Mouse (Mus musculus) yolk sac, embryonic 10.5 days (tissue): ENCODE results near the gene Bmf.

Experiments used
- DNase-seq: peaks from one replicate; pipeline ENCODE4 v3.0.0-alpha.2; 2017; ENCODE audit warnings: low spot score

Gene Bmf

GRCm38 (mm10) chr2:118545242-118546103 is 4.0 kb downstream of the Bmf start:
- peak; percentile 85 for DNase-seq

DNA sequence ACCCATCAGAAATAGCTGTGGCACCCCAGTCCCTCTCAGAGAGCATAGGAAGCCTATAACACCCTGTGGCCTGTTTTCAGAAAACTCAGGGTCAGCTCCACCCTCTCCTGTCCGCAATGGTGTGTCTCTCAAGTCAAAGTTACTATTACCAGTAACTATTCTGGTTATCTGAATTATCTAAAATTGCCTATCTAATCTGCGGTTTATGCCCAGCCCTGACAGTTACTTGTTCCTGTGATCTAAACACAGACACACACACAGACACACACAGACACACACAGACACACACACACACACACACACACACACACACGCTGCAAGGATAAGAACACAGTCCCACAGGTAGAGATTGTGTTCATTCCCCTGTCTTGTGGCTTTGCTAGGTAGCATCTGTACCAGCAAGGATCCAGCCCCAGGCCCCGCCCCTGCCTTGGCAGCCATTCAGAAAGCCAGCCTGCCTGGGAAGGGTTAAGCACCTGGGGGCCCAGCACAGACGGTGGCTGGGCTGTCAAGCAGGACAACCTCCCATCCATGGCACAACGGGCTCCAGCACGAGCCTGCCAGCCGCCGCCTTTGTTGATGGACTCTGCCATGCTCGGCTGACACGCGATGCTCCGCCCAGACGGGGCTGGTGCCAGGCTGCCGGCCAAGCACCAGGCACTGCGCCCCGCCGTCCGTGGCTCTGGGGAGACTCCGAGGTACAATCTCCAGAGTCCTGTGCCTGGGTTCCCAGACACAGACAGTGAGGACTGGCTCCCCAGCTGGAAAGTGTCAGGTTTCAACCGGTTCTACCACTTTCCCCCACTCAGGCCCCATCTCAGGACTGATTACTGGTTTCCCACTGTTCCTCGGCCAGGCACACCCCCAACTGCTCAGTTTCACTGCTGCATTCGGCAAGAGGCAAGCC is 5.3 kb downstream of the Bmf start:
- peak; percentile 79 for DNase-seq

DNA sequence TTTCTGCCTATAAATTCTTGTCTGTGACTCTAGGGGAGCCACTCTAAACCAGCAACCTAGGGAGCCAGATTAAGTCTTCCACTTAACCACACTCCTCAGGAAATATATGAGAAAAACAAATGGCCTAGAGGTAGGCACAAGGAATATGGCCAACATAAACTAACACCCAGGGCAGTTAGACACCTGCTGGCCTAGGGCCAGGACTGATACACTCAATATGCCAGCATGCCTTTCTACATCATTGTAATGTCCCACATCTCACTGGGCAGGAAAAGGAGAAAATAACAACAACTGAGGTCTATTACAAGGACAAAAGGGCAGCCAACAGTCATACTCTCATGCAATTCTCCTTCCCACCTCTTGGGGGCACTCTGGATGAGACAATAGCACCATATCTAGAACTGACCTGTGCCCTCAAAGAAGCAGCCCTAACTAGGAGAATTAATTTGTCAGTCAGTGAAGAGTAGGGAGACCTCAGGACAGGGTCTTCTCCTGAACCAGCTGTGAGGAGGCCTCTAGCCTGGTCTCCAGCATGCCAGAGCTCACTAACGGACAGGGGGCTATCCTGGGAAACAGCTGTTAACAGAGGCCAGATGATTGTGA is 6.4 kb downstream of the Bmf start:
- no peak for DNase-seq

GRCm38 (mm10) chr2:118541716-118542115 is 7.8 kb downstream of the Bmf start:
- DNase-seq = no peak

DNA sequence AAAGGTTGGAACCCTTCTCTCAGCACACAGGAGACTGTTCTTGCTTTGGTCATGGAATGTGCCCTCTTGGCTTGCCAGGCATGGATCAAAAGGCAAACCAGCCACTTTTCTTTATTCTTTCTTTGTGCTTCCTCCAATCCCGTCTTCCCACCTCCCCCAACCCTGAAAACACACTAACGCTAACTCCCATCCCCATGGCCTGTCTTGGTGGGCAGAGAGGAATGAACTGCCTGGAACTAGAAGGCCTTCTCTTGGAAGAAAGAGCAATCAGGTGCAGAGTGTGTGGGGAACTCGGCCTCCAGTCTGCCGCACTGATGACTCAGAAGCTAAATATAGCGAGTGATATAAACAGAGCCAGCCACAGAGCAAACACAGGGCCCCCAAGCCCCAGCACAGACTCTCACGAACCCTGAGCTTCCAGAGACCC is 8.8 kb downstream of the Bmf start:
- DNase-seq = peak; percentile 88

- DNase-seq = no peak
Observed at GRCm38 (mm10) chr2:118539881-118540516, 9.5 kb downstream of the Bmf start.

- DNase-seq = no peak
Observed at GRCm38 (mm10) chr2:118539040-118539439, 10.4 kb downstream of the Bmf start.

GRCm38 (mm10) chr2:118537226-118537625 is 12.3 kb downstream of the Bmf start:
- no peak for DNase-seq

DNA sequence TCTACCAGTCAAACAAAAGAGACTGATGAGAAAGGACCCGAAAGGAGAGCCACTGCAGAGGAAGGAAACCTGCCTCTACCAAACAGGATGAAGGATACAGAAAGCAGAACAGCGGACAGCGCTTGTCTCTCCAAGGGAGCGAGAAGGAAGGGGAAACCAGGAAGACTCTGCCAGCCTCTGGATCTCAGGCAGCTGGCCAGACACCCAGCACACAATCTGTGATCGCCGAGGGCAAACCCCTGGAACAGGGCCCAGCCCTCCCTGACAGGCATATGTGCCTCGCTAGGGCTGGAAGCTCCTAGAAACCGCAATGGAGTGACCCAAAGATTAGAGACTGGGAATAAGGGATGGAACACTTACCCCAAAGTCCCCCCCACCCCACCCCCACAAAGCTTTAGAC is 12.9 kb downstream of the Bmf start:
- DNase-seq = no peak

DNA sequence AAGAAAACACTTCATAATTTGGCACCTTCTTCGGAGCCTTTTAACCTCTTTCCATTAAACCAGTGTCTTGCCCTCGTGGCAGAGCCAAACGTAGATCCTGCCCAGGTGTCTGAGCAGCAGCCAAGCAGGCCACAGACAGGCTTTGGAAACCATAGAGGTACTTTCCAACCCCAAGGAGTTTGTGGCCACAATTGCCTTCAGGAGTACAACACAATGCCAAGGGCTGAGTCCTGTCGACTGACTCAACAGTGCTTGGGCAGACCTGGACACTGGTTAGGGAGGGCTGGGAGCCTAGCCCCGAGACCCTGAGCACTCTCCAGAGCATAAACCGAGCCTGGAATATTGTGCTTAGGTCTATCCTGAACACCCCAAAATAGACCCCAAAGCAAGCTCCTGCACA is 13.4 kb downstream of the Bmf start:
- no peak for DNase-seq

DNA sequence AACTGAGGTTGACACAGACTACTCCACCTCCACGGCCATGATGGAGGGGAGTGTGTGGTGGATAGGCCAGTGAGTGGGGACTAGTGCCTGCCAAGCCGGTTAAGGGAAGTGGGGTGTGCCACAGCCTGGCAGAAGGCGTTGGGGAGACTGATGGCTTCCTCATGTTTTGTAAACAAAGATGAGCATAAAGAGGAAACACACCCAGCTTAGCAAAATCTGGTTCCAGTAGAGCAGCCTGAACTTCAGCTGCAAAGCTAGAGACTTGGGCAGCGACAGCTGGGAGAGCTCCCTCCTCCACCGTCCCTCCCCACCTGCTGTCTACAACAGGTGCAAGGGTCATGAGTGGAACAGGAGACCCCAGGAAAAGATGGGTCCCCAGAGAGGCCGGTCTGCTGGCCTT is 15.5 kb downstream of the Bmf start:
- DNase-seq = no peak

DNA sequence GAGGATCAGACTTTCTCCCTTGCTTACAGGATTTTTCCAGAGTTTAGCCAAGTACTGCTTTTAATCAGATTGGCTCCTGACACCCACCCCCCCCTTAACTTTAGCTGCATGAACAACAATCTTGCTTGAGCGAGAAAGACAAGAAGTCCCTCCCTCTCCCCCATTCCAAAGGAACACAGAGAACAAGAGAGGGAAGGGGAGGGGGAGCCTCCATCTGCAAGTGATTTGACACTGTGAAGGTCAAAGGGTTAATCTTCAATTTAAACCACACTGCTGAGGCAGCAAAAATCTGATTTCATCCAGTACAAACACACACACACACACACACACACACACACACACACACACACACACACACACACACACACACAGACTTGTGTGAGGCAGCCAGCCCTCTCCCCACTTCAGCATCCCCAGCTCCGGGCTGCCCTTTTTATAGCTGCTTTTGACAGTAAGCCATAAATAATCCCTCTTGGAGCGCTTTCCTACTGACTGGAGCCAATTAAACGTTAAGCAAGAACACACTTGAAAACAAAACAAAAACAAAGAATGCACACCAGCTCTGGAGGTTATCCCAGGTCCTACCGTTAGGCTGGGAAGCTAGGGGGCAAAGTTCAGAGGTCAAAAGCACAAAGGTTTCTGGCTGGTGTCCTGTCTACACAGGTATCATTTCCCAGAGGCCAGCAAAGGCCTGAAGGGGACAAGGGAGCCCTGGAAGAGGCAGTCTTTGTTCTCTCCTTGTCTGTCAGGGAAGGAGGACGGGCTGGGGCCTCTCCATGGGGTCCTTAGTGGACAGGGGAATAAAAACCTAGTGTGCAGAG is 16.4 kb downstream of the Bmf start:
- DNase-seq = peak; percentile 81

DNA sequence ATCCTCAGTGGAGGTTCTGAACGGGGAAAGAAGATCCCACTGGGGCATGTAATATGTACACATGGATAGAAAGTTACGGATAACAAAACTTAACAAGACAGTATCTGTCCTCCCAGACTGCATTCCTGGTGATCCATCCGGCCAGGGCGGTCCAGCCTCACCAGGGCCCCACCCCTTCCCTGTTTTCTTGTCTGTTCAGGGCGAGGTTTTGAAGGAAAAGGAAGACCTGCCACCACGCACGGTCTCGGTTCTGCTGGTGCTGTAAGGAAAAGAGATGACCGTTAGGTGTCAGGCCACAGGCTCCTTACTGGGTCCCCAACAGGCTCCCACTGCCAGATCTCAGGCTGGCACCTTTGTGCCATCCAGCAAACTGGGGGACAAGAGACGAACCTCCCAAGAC is 17.1 kb downstream of the Bmf start:
- no peak for DNase-seq

DNA sequence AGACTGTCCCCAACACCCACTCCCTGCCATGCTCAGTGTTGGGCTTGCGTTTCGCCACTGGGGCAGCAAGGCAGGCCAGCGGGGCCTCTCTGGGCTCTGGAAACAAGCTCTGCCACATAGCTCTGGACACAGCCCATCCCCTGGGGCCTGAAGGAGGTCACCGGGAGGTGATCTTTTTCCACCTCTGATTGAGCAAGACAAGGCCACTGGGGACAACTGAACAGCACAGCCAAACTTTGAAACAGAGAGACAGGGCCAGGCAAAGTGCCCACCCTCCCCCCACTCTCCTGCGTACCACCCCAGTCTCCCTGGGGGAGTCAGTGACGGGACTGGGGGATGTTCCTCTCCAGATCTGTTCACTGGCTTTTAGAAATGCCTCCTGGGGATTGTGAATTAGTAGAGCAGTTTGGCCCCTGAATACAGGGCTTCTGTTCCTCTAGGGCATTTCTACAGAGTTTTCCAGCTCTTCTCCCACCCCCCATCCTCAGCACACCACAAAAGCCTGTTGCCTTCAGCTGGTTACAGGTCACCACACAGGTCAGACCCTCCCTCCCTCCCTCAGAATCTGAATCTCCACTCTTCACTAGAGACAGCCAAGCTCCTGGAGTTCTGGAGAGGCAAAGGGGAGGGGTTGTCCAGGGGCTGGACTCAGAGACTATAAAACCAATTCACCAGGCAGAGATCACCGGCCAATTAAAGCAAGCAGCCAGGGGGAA is 19.9 kb downstream of the Bmf start:
- DNase-seq = peak; percentile 79

DNA sequence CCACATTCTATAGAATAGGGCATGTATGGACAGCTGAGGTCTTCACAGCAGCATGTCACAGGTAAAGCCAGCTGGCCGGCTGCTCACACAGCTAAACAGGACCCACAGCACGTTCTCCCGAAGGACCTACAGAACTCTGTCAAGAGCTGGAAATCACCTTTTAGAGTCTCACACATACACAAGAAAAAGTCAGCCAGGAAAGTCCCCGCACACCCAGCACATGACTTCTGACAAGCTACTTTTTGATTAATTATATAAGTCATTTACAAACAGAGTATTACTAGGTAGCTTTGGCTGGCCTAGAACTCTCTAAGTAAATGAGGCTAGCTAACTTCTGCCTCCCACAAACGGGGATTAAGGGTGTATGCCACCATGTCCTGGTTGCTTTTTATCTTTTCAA is 22.9 kb downstream of the Bmf start:
- no peak for DNase-seq

GRCm38 (mm10) chr2:118524811-118525210 is 24.7 kb downstream of the Bmf start:
- DNase-seq = no peak

DNA sequence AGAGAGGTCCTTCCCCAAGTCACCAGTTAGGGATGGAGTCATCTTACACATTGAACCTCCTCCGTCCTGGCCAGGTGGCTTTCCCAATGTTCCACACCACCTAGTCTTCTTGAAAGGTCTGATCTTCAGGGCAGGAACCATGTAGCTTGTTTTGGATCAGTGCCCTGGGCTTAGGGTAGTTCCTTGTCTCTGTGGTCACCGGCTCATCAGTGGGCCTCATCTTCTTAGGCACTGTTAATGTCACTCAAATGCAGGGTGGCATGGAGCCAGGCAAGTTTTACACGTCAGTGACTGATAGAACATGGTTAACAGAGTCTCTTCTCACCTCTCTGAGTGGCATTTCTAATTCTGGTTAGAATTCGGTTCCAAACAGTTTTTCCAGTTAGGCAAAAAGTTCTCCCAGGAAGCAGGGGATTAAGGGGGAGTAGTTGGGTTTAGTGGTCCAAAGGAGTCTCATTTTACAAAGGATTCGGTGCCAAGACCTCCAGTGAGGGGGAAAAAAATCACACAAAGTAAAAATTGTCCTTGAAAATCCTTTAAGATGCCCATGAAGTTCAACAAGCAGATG is 26.2 kb downstream of the Bmf start:
- DNase-seq = no peak

DNA sequence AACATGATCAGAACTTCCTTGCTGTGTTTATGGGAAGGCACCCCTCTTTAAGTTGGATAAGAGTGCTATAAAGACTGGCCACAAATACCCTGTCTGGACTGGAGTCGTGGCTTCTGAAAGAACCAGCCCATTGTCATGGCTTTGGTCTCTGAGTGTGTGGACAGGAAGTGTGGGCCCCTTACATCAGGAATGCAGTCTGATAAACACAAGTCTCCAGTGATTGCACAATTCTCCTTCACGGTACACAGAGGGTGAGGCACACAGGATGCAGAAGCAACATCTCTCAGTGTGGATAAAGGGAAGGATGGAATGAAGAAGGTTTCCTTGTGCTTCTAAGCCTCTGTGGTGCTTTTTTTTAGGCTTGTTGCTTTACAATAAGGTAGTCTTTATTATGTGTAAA is 27.2 kb downstream of the Bmf start:
- DNase-seq = peak; percentile 61

DNA sequence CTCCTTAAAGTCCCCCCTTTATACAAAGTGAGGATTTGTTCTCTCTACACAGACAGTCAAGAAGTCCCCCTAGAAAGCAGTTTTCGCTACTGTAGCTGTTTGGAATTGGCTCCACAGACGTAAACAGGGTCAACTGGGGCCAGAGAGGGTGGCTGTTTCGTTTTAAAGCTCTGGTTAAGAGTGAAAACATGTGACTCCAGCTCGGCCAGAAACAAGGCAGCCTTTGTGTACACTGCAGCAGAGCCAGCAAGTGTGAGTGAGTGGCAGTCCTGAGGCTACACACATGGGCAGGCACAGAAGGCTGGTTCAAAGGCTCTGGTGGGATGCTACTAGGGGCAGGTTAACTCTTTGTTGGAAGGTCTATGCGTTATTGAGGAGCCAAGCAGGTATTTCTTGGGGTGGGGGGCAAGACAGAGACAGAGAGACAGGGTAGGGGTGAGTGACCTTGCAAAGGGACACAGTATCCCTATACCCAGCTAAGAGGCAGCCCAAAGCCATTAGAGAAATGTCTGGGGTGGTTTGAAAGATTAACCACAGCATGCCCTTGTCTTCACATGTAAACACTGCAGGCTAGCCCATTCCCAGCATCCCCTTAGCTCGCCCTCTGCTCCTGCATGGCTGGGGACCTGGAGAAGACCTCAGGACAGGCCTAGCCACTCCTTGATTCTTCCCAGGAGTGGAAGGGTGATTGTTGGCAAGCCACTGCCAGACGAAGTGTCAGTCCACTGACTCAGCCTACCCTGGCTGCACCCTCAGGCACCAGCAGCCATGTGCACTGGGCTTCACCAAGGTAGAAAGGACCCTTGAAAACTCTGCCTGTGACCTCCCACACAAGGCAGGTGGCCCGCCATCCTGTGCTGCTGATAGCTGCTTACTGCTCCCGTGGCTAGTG is 29.2 kb downstream of the Bmf start:
- peak; percentile 70 for DNase-seq
